Mouse (Mus musculus) testis, adult 2 months (tissue): ENCODE results near the gene Zmiz1. TPM values are rescaled to one million over a fixed set of nuclear protein-coding genes. Genes with fewer than 3 reads are reported as not detected.

ENCODE experiments used
- H3K27ac ChIP-seq: fragments of 200-500 bp; 2 replicates; pipeline ENCODE4 v1.5.1; 2012; ENCODE audit warnings: low read depth, low read length; ENCODE audit not compliant: control insufficient read depth, insufficient read depth
- H3K27me3 ChIP-seq: fragments of 200-500 bp; 2 replicates; pipeline ENCODE4 v1.6.1; 2012; ENCODE audit warnings: mild to moderate bottlenecking, low read length, moderate library complexity; ENCODE audit not compliant: control insufficient read depth, insufficient read depth
- H3K36me3 ChIP-seq: fragments of 200-500 bp; 2 replicates; pipeline ENCODE4 v1.6.1; 2012; ENCODE audit warnings: mild to moderate bottlenecking, low read length; ENCODE audit not compliant: control insufficient read depth, insufficient read depth
- H3K4me1 ChIP-seq: fragments of 200-500 bp; 2 replicates; pipeline ENCODE4 v1.6.1; 2012; ENCODE audit warnings: low read length; ENCODE audit not compliant: control insufficient read depth, insufficient read depth
- H3K4me3 ChIP-seq: fragments of 200-500 bp; 2 replicates; pipeline ENCODE4 v1.5.1; 2012; ENCODE audit warnings: low read depth, mild to moderate bottlenecking, low read length, moderate library complexity, mixed read lengths; ENCODE audit not compliant: control insufficient read depth
- CTCF ChIP-seq: fragments of 200-500 bp; IDR thresholded peaks from 2 replicates; pipeline ENCODE4 v1.5.1; 2012; ENCODE audit warnings: low read depth, mild to moderate bottlenecking, inconsistent platforms, low read length, moderate library complexity; ENCODE audit not compliant: control insufficient read depth, insufficient read depth, insufficient replicate concordance
- POLR2A ChIP-seq: fragments of 200-500 bp; IDR thresholded peaks from 2 replicates; pipeline ENCODE4 v1.6.1; 2012; ENCODE audit warnings: low read depth, mild to moderate bottlenecking, inconsistent platforms, low read length, moderate library complexity; ENCODE audit not compliant: control insufficient read depth
- polyA plus RNA-seq: library from polyadenylated mRNA; depleted of rRNA; stranded (reverse); fragments of >200 nt; gene quantifications from 2 replicates; pipeline ENCODE4 v1.2.3, GENCODE M21; 2012

Zmiz1 gene
- polyA plus RNA-seq, 1 experiment, result 9.1 TPM

GRCm38 (mm10) chr14:25496989-25497388 is 38.0 kb downstream of the Zmiz1 start:
- no peaks in the 10 kb centered on the region for H3K27me3 ChIP-seq
- TF ChIP-seq CTCF (no peak), POLR2A (no peak)
- no peak overlapping the region for H3K4me3 ChIP-seq
- H3K4me1 ChIP-seq, result no peaks in the 10 kb centered on the region; the same call in 1 of the 2 replicates
- H3K36me3 ChIP-seq, result no peaks in the 10 kb centered on the region
- H3K27ac ChIP-seq, result no peak overlapping the region

DNA sequence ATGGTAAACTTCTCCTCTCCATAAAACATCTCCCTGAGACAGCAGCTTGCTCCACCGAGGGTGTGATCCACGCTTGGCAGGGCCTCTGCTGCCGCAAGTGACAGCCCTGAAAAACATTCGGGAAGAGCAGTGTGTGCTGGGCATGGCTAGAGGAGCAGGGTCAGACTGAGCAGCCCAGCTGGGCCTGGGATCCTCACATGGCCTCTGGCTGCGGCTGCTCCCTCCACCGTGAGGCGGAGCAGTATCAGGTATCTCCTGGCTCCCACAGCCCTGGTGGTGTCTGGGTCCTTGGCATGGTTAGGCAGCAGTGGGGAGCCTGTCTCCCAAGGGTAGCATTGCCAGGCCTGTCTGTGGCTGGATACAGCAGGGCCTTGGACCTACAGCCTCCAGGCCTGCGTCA is 38.6 kb downstream of the Zmiz1 start:
- Histone ChIP-seq H3K36me3 (no peaks in the 10 kb centered on the region), H3K4me1 (no peaks in the 10 kb centered on the region; the same call in 1 of the 2 replicates), H3K4me3 (no peak overlapping the region), H3K27ac (no peak overlapping the region), H3K27me3 (no peaks in the 10 kb centered on the region)
- TF ChIP-seq POLR2A (no peak), CTCF (no peak)

DNA sequence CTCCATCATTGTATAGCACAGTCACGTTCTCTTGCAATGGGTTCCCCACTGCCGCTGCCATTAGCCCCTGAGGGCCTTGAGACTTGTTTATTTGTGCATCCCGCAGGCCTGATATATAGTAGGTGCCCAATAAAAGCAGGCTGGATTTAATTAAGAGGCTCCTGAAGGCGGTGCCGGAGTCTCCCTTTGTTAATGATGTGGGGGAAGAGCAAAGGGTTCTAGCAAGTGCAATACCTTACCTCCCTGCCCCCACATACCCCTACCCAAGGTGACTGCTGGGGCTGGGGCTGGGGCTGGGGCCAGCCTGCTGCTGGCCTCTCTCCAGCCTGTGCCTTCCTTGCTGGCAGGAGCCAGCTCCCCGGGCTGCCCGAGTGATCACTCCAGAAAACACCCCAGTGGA is 39.4 kb downstream of the Zmiz1 start:
- H3K27ac ChIP-seq, result no peak overlapping the region
- H3K4me3 ChIP-seq, result no peak overlapping the region
- H3K4me1 ChIP-seq, result no peaks in the 10 kb centered on the region; the same call in 1 of the 2 replicates
- no peaks in the 10 kb centered on the region for H3K27me3 ChIP-seq
- TF ChIP-seq CTCF, result no peak
- TF ChIP-seq POLR2A, result no peak
- H3K36me3 ChIP-seq, result no peaks in the 10 kb centered on the region

DNA sequence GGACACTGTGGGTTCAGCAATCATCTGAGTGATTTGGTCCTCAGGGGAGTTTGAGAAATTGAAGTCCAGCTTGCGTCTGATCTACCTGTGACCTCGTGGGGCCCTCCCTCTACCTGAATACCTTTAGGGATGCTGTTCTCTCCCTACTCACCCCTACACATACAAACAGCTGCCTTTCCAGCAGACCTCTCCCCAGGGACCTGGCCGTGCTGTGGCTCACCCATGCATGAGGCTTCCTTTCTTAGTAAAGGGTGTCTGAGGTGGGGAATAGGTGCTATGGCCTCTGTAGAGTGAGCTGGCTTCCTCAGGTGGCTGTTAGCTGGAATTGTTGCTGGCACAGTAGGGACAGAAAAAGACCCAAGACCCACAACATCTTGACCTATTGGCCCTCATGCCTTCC is 40.5 kb downstream of the Zmiz1 start:
- H3K27ac ChIP-seq, result no peak overlapping the region
- no peak for TF ChIP-seq CTCF
- H3K4me1 ChIP-seq, result no peaks in the 10 kb centered on the region

DNA sequence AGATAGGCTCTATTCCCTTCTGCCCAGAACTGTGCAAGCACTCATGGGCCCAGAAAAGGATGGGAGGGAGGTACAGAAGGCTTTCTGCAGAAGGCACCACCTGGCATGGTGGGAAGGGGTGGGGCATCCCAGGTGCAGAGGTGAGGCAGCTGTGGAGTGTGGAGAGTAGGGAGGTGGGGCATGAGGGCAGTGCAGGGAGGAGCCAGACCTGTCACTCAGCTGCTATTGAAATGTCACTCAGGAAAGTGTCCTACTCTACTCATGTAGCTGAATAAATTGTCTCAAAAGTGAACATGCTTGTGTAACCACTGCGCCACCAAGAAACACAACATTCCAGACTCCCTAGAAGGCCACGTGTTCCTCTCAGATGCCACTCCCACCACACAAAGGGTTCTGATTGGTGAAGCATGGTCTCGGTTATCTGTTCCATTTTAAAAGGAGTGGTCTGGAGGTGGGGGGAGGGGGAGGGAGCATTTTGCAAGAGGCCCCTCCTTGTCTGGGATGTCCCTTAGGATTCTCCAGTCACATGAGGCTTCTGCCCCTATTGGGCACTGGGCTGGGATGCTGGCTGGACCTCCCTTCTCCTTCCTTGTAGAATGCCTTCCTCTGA is 41.6 kb downstream of the Zmiz1 start:
- no peaks in the 10 kb centered on the region for H3K4me1 ChIP-seq
- no peak overlapping the region for H3K27ac ChIP-seq
- H3K36me3 ChIP-seq, result no peaks in the 10 kb centered on the region
- no peak overlapping the region for H3K4me3 ChIP-seq
- no peaks in the 10 kb centered on the region for H3K27me3 ChIP-seq
- no peak for TF ChIP-seq POLR2A
- TF ChIP-seq CTCF, result no peak

More for the DNA sequence above, 40.5 kb downstream of the Zmiz1 start:
- Histone ChIP-seq H3K27me3 (no peaks in the 10 kb centered on the region), H3K4me3 (no peak overlapping the region), H3K36me3 (no peaks in the 10 kb centered on the region)

- Histone ChIP-seq H3K4me3 (no peak overlapping the region), H3K36me3 (no peaks in the 10 kb centered on the region), H3K27me3 (no peaks in the 10 kb centered on the region), H3K4me1 (no peaks in the 10 kb centered on the region), H3K27ac (no peak overlapping the region)
- TF ChIP-seq POLR2A, result no peak
- no peak for TF ChIP-seq CTCF
Observed at GRCm38 (mm10) chr14:25501481-25501880, 42.5 kb downstream of the Zmiz1 start.

GRCm38 (mm10) chr14:25502355-25502754 is 43.4 kb downstream of the Zmiz1 start:
- Histone ChIP-seq H3K27me3 (no peaks in the 10 kb centered on the region), H3K27ac (no peak overlapping the region), H3K36me3 (no peaks in the 10 kb centered on the region), H3K4me3 (no peak overlapping the region), H3K4me1 (no peaks in the 10 kb centered on the region)
- no peak for TF ChIP-seq CTCF

GRCm38 (mm10) chr14:25504241-25504640 is 45.3 kb downstream of the Zmiz1 start:
- TF ChIP-seq CTCF (no peak), POLR2A (no peak)
- H3K4me3 ChIP-seq, result no peak overlapping the region
- no peak overlapping the region for H3K27ac ChIP-seq
- no peaks in the 10 kb centered on the region for H3K36me3 ChIP-seq
- no peaks in the 10 kb centered on the region for H3K27me3 ChIP-seq
- no peaks in the 10 kb centered on the region; the same call in 1 of the 2 replicates for H3K4me1 ChIP-seq
